Mouse (Mus musculus) CH12.LX (cell line): ENCODE data around the gene Dnase1l3.

Experiments used
- BHLHE40 ChIP-seq: IDR thresholded peaks from 2 replicates; pipeline ENCODE4 v1.6.1; 2011; ENCODE audit warnings: mild to moderate bottlenecking, low read depth, low read length, improper control_type of control experiment
- CTCF ChIP-seq, 2 experiments: IDR thresholded peaks in 1 of 2; conservative IDR thresholded peaks in 1 of 2; 2 replicates each; pipeline ENCODE4 v1.5.1; 2011 to 2012; ENCODE audit warnings: low read depth in 2 of 2, low read length in 2 of 2, improper control_type of control experiment in 1 of 2, inconsistent platforms in 1 of 2, mild to moderate bottlenecking in 1 of 2, moderate library complexity in 1 of 2
- EP300 ChIP-seq: IDR thresholded peaks from 2 replicates; pipeline ENCODE4 v1.6.1; 2011; ENCODE audit warnings: low read length, improper control_type of control experiment
- HCFC1 ChIP-seq: IDR thresholded peaks from 2 replicates; pipeline ENCODE4 v1.6.1; 2012; ENCODE audit warnings: low read depth, mild to moderate bottlenecking, inconsistent platforms, low read length, improper control_type of control experiment
- IRF4 ChIP-seq: IDR thresholded peaks from 2 replicates; pipeline ENCODE4 v1.6.1; 2014; ENCODE audit warnings: low read depth, mild to moderate bottlenecking, inconsistent platforms, low read length, improper control_type of control experiment
- MXI1 ChIP-seq: IDR thresholded peaks from 2 replicates; pipeline ENCODE4 v1.6.1; 2011; ENCODE audit warnings: mild to moderate bottlenecking, low read depth, low read length, improper control_type of control experiment
- POLR2A ChIP-seq: IDR thresholded peaks from 2 replicates; pipeline ENCODE4 v1.6.1; 2011; ENCODE audit warnings: low read depth, mild to moderate bottlenecking, improper control_type of control experiment, low read length
- SMC3 ChIP-seq: IDR thresholded peaks from 2 replicates; pipeline ENCODE4 v1.6.1; 2011; ENCODE audit warnings: low read depth, low read length, improper control_type of control experiment
- ZKSCAN1 ChIP-seq: IDR thresholded peaks from 2 replicates; pipeline ENCODE4 v1.6.1; 2012; ENCODE audit warnings: low read depth, inconsistent platforms, low read length, improper control_type of control experiment, borderline replicate concordance

DNA sequence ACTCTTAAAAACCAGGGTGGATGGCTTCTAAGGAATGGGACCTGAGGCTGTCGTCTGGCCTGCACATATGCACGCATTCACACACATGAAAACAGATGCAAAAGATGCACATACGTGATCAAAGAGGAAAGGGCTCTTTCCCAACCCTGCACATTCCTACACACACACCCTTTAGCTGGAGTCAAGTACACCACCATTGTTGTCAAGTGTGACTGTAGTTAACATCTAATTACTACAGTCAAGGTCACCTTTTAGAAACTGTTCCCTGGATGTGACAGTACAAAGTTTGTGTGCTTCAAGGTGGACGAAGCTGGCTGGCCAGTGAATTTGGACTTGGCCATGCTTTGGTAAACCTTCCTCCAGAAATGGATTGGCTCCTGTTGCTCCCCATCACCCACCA lies 62.2 kb downstream of the Dnase1l3 start:
- no peak for TF ChIP-seq POLR2A
- TF ChIP-seq CTCF (conservative IDR thresholded peaks at IDR 0.05 in 1 of 2, IDR thresholded peaks at IDR 0.05 in 1 of 2; ENCODE audit: low read depth in 2 of 2, low read length in 2 of 2), result no peak
- TF ChIP-seq SMC3, result no peak
- no peak for TF ChIP-seq MXI1
- TF ChIP-seq HCFC1, result no peak
- TF ChIP-seq IRF4, result no peak
- no peak for TF ChIP-seq BHLHE40
- TF ChIP-seq EP300, result no peak
- TF ChIP-seq ZKSCAN1, result no peak
